Mouse (Mus musculus) limb, embryonic 11.5 days (tissue): ENCODE measurements around the gene Dhrs13. TPM values are rescaled to one million over a fixed set of nuclear protein-coding genes. Genes with fewer than 3 reads are reported as not detected.

ENCODE experiments used
- ATAC-seq: fragments of 200-750 bp; cut with Nextera tagmentation; 2 replicates; pipeline ENCODE4 v1.8.0; 2017; ENCODE audit warnings: low read depth; ENCODE audit not compliant: insufficient number of reproducible peaks, low FRiP score, low TSS enrichment
- DNase-seq: peaks from one replicate; pipeline ENCODE4 v3.0.0-alpha.2; 2015; ENCODE audit warnings: low spot score
- H3K27ac ChIP-seq: fragments of 300-500 bp; sonication (generic); replicated peaks from 2 replicates; pipeline ENCODE4 v1.5.1; 2014; ENCODE audit warnings: low read depth, mild to moderate bottlenecking, low read length
- H3K27me3 ChIP-seq: fragments of 300-500 bp; sonication (generic); 2 replicates; pipeline ENCODE4 v1.6.1; 2014; ENCODE audit warnings: mild to moderate bottlenecking, low read length, mixed read lengths; ENCODE audit not compliant: control insufficient read depth, insufficient read depth
- H3K36me3 ChIP-seq: fragments of 300-500 bp; sonication (generic); 2 replicates; pipeline ENCODE4 v1.6.1; 2014; ENCODE audit warnings: mild to moderate bottlenecking, low read length, moderate library complexity, mixed read lengths; ENCODE audit not compliant: control insufficient read depth, insufficient read depth
- H3K4me1 ChIP-seq: fragments of 300-500 bp; sonication (generic); 2 replicates; pipeline ENCODE4 v1.6.1; 2014; ENCODE audit warnings: low read length, mixed read lengths; ENCODE audit not compliant: control insufficient read depth, insufficient read depth
- H3K4me2 ChIP-seq: fragments of 300-500 bp; sonication (generic); 2 replicates; pipeline ENCODE4 v1.6.1; 2014; ENCODE audit warnings: low read depth, mild to moderate bottlenecking, moderate library complexity; ENCODE audit not compliant: severe bottlenecking
- H3K4me3 ChIP-seq: fragments of 300-500 bp; sonication (generic); 2 replicates; pipeline ENCODE4 v1.5.1; 2014; ENCODE audit warnings: low read depth, low read length
- H3K9ac ChIP-seq: fragments of 300-500 bp; sonication (generic); 2 replicates; pipeline ENCODE4 v1.6.1; 2014; ENCODE audit warnings: mild to moderate bottlenecking, low read length
- H3K9me3 ChIP-seq: fragments of 300-500 bp; sonication (generic); 2 replicates; pipeline ENCODE4 v1.6.1; 2016; ENCODE audit warnings: low read length; ENCODE audit not compliant: control insufficient read depth
- WGBS: fragments of 180-500 bp; shearing (Covaris S2); extraction: QIAGEN DNeasy Blood & Tissue Kit; methylation state at CpG from one replicate; pipeline ENCODE4 v1.1.7; 2014; 5-methylcytosine and 5-hydroxymethylcytosine counted together
- polyA plus RNA-seq: library from polyadenylated mRNA; unstranded; fragments of >200 nt; fragmentation: Nextera tagmentation; extraction: Ambion mirVana; gene quantifications from 2 replicates; pipeline ENCODE4 v1.2.1, GENCODE M21; 2014

The Dhrs13 gene
- polyA plus RNA-seq, 1 experiment from 2014 or later: 19.1 TPM

DNA sequence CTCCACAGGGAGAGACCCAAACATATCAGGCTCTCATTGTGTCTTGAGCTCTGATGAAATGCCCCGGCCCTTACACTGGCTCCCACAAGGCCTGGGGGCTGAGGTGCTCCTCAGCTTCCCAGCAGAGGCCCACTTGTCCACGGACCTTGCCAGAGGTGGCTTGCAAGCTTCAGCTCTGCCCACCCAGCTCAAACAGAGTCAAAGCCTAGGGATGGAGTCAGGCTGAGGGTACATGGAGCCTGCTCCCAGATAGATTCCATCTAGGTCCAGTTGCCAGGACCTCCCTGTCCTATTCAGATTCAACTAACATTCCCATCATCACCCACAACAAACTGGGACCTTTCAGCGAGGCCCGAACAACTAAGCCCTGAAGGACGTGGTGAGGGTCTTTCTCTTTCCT lies 39.9 kb downstream of the Dhrs13 start:
- ATAC-seq (no peak), DNase-seq (no peak)
- H3K36me3 ChIP-seq: peaks cover 12% of the 10 kb centered on the region; the same call in 1 of the 2 replicates
- H3K9ac ChIP-seq: no peak overlapping the region
- no peaks in the 10 kb centered on the region for H3K4me1 ChIP-seq
- no peak overlapping the region for H3K4me2 ChIP-seq
- H3K9me3 ChIP-seq: no peaks in the 10 kb centered on the region
- WGBS: 80% methylated on average over 5 of the region's 5 CpGs
- no peaks in the 10 kb centered on the region for H3K27me3 ChIP-seq
- 0 out of 2 replicates have a peak overlapping the region, but pooled peaks have one; percentile 10 for H3K27ac ChIP-seq
- H3K4me3 ChIP-seq: no peak overlapping the region

DNA sequence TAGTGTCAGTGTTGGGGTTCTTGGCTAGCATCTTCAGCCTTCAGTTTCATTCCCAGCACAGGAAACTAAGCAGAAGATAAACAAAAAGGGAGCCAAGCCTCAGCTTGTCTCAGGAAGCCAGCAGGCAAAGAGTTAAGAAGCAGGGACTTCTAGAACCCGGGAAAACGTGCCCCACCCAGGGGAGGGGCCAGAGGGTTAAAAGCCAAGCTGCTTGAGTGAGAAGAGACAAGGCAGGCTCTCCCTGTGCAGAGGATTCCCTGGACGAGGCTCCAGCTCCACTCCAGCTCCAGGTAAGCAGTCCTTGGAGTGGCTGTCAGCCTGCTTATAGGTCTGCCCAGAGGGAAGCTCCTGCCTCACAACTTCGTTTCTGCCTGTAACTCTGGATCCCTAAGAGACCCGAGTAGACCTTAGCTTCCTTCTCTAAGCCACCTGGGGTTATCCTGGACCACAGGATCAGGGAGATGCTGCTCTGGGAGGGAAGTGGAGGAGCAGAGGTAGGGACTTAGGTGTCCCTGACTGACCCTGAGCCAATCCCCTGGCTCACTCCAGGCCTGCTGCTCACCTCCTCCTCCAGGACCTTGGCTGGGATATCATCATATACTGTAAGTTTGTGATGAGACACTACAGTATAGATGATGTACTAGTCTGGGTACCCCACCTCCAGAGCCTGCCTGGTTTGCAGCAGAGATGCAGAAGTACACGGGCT lies 40.5 kb downstream of the Dhrs13 start:
- DNase-seq (no peak), ATAC-seq (no peak)
- no peak overlapping the region for H3K27ac ChIP-seq
- H3K27me3 ChIP-seq: no peaks in the 10 kb centered on the region
- H3K9ac ChIP-seq: no peak overlapping the region
- H3K4me3 ChIP-seq: 0 out of 2 replicates have a peak overlapping the region, but pooled peaks have one; percentile 3
- no peaks in the 10 kb centered on the region for H3K4me1 ChIP-seq
- 29% methylated on average over 6 of the region's 6 CpGs for WGBS
- H3K4me2 ChIP-seq: no peak overlapping the region
- no peaks in the 10 kb centered on the region for H3K9me3 ChIP-seq
- peaks cover 13% of the 10 kb centered on the region; the same call in 1 of the 2 replicates for H3K36me3 ChIP-seq

DNA sequence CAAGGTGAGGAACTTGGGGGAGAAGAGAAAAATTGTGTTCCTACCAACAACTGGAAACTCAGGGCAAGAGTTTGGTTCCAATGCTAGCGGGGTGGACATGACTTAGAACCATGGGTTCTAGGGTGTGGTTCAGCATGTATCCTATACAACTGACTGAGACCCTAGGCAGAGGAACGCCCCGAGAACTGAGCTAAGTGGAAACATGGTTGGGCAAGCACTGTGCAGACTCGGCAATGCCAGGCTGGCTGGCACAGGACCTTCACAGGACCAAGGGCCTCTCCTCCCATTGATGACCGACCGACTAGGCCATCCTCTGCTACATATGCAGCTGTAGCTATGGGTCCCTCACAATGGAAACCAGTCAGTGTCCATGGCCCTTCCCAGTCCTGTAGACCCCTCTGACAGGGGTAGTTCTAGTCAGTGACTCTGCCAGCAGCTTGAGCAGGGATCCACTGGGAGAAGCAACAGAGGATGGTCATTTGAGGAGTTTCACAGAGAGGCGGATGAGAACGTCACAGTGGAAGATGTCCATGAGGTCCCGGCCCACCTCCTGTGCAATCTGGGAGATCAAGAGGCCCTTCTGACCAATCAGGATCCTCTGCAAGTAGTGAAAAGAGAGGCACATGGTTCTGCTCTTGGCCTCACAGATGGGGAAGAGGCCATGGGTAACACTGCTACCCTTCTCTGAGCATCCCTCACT lies 41.6 kb downstream of the Dhrs13 start:
- Histone ChIP-seq H3K27ac (no peak overlapping the region), H3K4me3 (no peak overlapping the region), H3K9ac (no peak overlapping the region), H3K4me2 (no peak overlapping the region), H3K9me3 (no peaks in the 10 kb centered on the region), H3K36me3 (peaks cover 13% of the 10 kb centered on the region; the same call in 1 of the 2 replicates), H3K27me3 (no peaks in the 10 kb centered on the region), H3K4me1 (no peaks in the 10 kb centered on the region)
- WGBS: 96% methylated on average over 9 of the region's 9 CpGs
- no peak for ATAC-seq
- DNase-seq: no peak

DNA sequence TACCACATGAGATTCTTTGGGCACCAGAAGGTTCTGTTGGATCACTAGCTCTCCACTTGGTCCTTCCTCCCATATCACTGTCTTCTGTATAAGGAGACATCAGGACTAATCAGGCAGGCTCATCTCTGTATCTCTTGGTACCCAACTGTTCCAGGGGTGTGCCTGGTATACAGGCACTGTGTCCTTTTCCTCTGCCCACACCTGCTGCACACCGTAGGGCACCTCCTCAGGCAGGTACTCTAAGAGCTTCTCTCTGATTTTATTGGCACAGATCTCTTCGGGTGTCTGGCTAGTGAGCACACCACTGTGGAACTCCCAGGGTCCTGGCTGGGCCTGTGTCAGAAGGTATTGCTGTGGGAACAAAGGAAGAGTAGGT lies 42.2 kb downstream of the Dhrs13 start:
- H3K9me3 ChIP-seq: no peaks in the 10 kb centered on the region
- DNase-seq: no peak
- no peak for ATAC-seq
- WGBS: 90% methylated on average over 2 of the region's 2 CpGs
- no peak overlapping the region for H3K4me2 ChIP-seq
- no peaks in the 10 kb centered on the region for H3K4me1 ChIP-seq
- H3K36me3 ChIP-seq: peaks cover 13% of the 10 kb centered on the region; the same call in 1 of the 2 replicates
- H3K9ac ChIP-seq: no peak overlapping the region
- H3K27ac ChIP-seq: no peak overlapping the region
- no peak overlapping the region for H3K4me3 ChIP-seq
- no peaks in the 10 kb centered on the region for H3K27me3 ChIP-seq

DNA sequence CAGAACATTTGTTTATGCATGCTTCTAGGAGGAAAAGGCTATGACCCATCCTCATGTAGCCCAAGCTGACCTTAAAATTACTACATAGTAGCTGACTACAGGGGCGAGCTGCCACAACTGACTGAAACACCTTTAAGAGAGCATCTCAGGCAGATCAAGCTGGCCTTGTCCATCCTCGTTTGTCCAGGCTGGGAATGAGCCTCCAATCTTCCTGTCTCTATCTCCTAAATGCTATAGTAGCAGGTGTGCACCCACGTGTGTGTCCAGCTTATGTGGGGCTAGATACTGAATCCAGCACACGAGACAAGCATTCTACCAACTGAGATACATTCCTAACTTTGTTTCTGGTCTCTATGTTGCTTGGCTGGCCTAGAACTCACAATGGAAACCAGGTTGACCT lies 42.6 kb downstream of the Dhrs13 start:
- Histone ChIP-seq H3K4me1 (no peaks in the 10 kb centered on the region), H3K27me3 (no peaks in the 10 kb centered on the region), H3K27ac (no peak overlapping the region), H3K4me3 (no peak overlapping the region), H3K9me3 (no peaks in the 10 kb centered on the region), H3K36me3 (peaks cover 13% of the 10 kb centered on the region; the same call in 1 of the 2 replicates), H3K9ac (no peak overlapping the region), H3K4me2 (no peak overlapping the region)
- DNase-seq: no peak
- ATAC-seq: no peak
- WGBS: 81% methylated on average over 4 of the region's 4 CpGs

DNA sequence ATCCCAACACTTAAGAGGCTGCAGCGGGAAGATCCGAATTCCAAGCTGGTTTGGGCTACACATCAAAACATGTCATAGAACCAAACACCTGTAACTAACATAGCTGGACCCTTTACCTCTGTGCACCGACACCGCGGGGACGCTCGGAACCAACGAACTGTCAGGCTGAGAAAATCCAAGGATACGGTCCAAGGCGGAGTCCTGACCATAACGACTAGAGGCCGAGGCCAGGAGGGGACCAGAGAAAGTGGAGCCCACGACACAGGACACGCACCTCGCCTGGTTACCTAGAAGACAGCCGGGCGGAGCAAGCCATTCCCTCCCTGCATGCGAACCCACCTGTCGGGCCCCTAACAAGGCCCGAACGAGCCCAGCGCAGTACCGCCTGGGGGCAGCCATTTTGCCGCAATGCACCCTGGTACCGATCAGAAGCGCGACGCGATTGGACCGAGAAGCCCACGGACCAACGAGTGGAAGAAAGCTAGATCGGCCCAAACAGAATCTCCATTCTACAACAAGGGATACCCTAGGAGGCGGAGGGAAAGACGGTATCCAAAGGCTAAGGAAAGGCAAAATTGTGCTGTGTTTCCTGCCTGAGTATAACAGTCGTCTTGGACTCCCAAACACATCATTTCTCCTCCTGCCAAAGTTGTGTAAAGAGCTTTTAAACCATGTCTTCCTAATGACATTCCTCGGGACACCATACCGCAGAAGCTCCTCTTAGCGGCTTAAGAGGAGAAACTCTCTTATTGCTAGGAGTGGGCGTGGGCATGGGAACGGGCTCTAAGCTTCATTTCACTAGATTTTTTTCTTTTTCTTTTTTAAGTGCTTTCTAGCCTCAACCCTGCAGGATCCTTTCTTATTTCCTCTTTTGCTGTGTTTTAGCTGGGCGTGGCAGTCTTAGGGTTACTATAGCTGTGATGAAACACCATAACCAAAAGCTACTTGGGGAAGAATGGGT lies 48.2 kb downstream of the Dhrs13 start, which contains the start of gene Eral1:
TSS of gene Eral1 (minus strand) at position 423 of the 961 bp plus-strand sequence.
- Histone ChIP-seq H3K27me3 (no peaks in the 10 kb centered on the region), H3K4me3 (peak within 1 kb of the TSS; percentile 81), H3K9me3 (no peaks in the 10 kb centered on the region), H3K27ac (no peak within 1 kb of the TSS), H3K4me2 (peak within 1 kb of the TSS; percentile 50), H3K9ac (peak within 1 kb of the TSS; percentile 78), H3K36me3 (peaks cover 4% of the 10 kb centered on the region; the same call in 1 of the 2 replicates), H3K4me1 (no peaks in the 10 kb centered on the region)
- peak; percentile 80; the same call in 1 of the 2 replicates for ATAC-seq
- DNase-seq: peak; percentile 87
- 2% methylated on average over 42 of the region's 42 CpGs for WGBS

DNA sequence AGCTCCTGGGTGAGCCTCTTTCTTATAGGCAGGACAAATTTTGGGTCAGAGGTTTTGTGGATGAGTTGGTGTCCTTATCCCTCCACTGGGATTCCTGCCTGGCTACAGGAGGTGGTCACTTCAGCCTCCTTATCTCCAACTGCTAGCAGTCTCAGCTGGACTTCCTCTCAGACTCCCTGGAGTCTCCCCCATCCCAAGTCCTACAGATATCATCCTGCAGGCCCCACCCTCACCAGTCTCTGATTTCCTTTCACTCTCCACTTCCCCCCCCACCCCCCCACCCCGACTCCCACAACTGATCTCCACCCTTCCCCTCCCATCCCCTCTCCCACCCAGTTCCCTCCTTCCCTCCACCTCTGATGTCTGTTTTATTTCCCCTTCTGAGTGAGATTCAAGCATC lies 51.5 kb downstream of the Dhrs13 start:
- Histone ChIP-seq H3K4me1 (no peaks in the 10 kb centered on the region), H3K27me3 (no peaks in the 10 kb centered on the region), H3K36me3 (no peaks in the 10 kb centered on the region), H3K27ac (no peak overlapping the region), H3K9me3 (no peaks in the 10 kb centered on the region), H3K9ac (no peak overlapping the region), H3K4me3 (no peak overlapping the region), H3K4me2 (no peak overlapping the region)
- no peak for ATAC-seq
- no peak for DNase-seq
- 36% methylated on average over 1 of the region's 1 CpGs for WGBS

DNA sequence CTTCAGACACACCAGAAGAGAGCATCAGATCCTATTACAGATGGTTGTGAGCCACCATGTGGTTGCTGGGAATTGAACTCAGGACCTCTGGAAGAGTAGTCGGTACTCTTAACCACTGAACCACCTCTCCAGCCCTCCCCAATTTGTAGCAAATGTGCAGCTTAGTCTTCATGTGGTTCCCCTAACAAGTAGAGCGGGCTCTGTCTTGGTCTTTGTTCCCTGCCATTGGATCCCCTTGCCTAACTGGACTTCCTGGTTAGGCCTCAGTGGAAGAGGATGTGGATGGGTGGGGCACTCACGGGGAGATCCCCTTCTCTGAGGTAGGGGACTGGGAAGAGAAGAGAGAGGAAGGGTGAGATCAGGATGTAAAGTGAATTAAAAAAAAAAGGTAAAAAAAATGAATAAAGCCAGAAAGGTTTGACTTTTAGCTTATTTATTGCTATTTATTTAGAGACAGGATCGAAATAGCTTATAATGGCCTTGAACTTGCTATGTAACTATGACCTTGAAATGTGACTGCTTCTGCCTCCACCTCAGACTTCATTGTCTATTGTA lies 54.9 kb downstream of the Dhrs13 start:
- ATAC-seq (no peak), DNase-seq (no peak)
- H3K4me3 ChIP-seq: no peak overlapping the region
- no peaks in the 10 kb centered on the region for H3K27me3 ChIP-seq
- no peak overlapping the region for H3K4me2 ChIP-seq
- H3K9ac ChIP-seq: no peak overlapping the region
- no peak overlapping the region for H3K27ac ChIP-seq
- no peaks in the 10 kb centered on the region for H3K4me1 ChIP-seq
- H3K9me3 ChIP-seq: no peaks in the 10 kb centered on the region
- no peaks in the 10 kb centered on the region for H3K36me3 ChIP-seq
- 79% methylated on average over 4 of the region's 4 CpGs for WGBS
